Mouse (Mus musculus) cerebellum, adult 2 months (tissue): ENCODE results near the gene Psmb9.

Experiments
- CTCF ChIP-seq: fragments of 200-500 bp; IDR thresholded peaks from 2 replicates; pipeline ENCODE4 v1.5.1; 2011; ENCODE audit warnings: low read depth, mild to moderate bottlenecking, control low read depth, low read length, moderate library complexity, borderline replicate concordance; ENCODE audit not compliant: insufficient read depth
- POLR2A ChIP-seq: fragments of 200-500 bp; IDR thresholded peaks from 2 replicates; pipeline ENCODE4 v1.6.1; 2011; ENCODE audit warnings: low read length, control low read depth, borderline replicate concordance; ENCODE audit not compliant: insufficient read depth

GRCm38 (mm10) chr17:34133289-34133688 is 54.3 kb downstream of the Psmb9 start:
- TF ChIP-seq POLR2A = no peak
- TF ChIP-seq CTCF = no peak
